Mouse (Mus musculus) lung, postnatal 0 days (tissue): ENCODE data around the gene Zranb1. TPM values are rescaled to one million over a fixed set of nuclear protein-coding genes. Genes with fewer than 3 reads are reported as not detected.
A peak's percentile ranks its signal among the peaks of the same experiment; 100 is the strongest.

Source experiments
- ATAC-seq: fragments of 200-750 bp; cut with Nextera tagmentation; 2 replicates; pipeline ENCODE4 v1.8.0; 2017; ENCODE audit warnings: moderate library complexity
- DNase-seq: peaks from one replicate; pipeline ENCODE4 v3.0.0-alpha.2; 2016; ENCODE audit warnings: low spot score
- H3K27ac ChIP-seq: fragments of 300-500 bp; sonication (generic); 2 replicates; pipeline ENCODE4 v1.5.1; 2014; ENCODE audit warnings: antibody characterized with exemption, mild to moderate bottlenecking, low read length, mixed read lengths
- H3K27me3 ChIP-seq: fragments of 300-500 bp; sonication (generic); replicated peaks from 2 replicates; pipeline ENCODE4 v1.6.1; 2014; ENCODE audit warnings: low read length, mixed read lengths; ENCODE audit not compliant: insufficient read depth
- H3K36me3 ChIP-seq: fragments of 300-500 bp; sonication (generic); 2 replicates; pipeline ENCODE4 v1.6.1; 2014; ENCODE audit warnings: low read length, mixed read lengths; ENCODE audit not compliant: insufficient read depth
- H3K4me1 ChIP-seq: fragments of 300-500 bp; sonication (generic); 2 replicates; pipeline ENCODE4 v1.6.1; 2014; ENCODE audit warnings: antibody characterized with exemption, low read depth, low read length, mixed read lengths; ENCODE audit not compliant: insufficient read depth
- H3K4me2 ChIP-seq: fragments of 300-500 bp; sonication (generic); replicated peaks from 2 replicates; pipeline ENCODE4 v1.6.1; 2014; ENCODE audit warnings: low read depth, mild to moderate bottlenecking, low read length, moderate library complexity, mixed read lengths
- H3K4me3 ChIP-seq: fragments of 300-500 bp; sonication (generic); 2 replicates; pipeline ENCODE4 v1.5.1; 2014; ENCODE audit warnings: low read depth, low read length
- H3K9ac ChIP-seq: fragments of 300-500 bp; sonication (generic); replicated peaks from 2 replicates; pipeline ENCODE4 v1.6.1; 2014; ENCODE audit warnings: low read depth, mild to moderate bottlenecking
- H3K9me3 ChIP-seq: fragments of 300-500 bp; sonication (generic); 2 replicates; pipeline ENCODE4 v1.6.1; 2016; ENCODE audit warnings: low read length, mixed read lengths
- CTCF ChIP-seq: IDR thresholded peaks from 2 replicates; pipeline ENCODE4 v1.5.1; 2016; ENCODE audit warnings: antibody characterized with exemption, mild to moderate bottlenecking
- EP300 ChIP-seq: IDR thresholded peaks from 2 replicates; pipeline ENCODE4 v1.6.1; 2016; ENCODE audit warnings: antibody characterized with exemption, mild to moderate bottlenecking, control low read depth
- WGBS: fragments of 180-500 bp; shearing (Covaris S2); extraction: QIAGEN DNeasy Blood & Tissue Kit; methylation state at CpG from one replicate; pipeline ENCODE4 v1.1.7; 2014; 5-methylcytosine and 5-hydroxymethylcytosine counted together
- polyA plus RNA-seq: library from polyadenylated mRNA; unstranded; fragments of >200 nt; fragmentation: Nextera tagmentation; extraction: Ambion mirVana; gene quantifications from 2 replicates; pipeline ENCODE4 v1.2.1, GENCODE M21; 2015

The Zranb1 gene
- polyA plus RNA-seq, 1 experiment from 2014 or later: 13.5 TPM

DNA sequence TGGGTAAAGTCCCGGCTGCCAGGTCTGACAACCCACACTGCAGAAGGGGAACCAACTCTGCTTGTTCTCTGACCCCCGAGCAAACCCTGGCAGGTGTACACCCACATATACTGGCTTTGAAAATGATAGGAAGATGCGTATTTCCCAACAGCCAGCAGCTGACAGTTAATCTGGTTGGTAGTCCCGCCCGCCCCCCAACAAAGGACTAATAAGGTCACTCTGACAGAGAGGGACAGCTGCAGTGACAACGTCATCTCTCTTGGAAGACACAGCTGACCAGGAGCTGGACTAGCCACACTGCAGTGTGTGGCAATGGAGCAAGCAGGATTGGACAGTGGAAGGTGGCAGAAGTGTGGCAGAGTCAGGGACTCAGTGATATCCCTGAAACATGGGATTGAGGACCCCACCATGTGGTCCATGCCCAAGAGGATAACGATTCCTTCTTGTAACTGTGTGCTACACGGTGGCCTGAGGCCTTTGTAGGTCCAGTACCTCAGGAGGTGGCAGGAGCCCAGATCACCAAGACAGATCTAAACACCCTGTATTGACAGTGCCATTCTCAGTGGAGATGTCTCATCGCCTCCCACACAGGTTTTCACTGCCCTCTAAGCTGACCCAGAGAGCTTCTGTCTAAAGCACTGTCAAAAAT, 62.1 kb downstream of the Zranb1 start:
- Histone ChIP-seq H3K4me1 (no peaks in the 10 kb centered on the region), H3K27me3 (no peaks in the 10 kb centered on the region), H3K9me3 (no peaks in the 10 kb centered on the region), H3K4me2 (no peak overlapping the region), H3K4me3 (no peak overlapping the region), H3K36me3 (peaks cover 36% of the 10 kb centered on the region), H3K27ac (no peak overlapping the region), H3K9ac (no peak overlapping the region)
- DNase-seq: no peak
- no peak for TF ChIP-seq CTCF
- no peak for TF ChIP-seq EP300
- 90% methylated on average over 9 of the region's 9 CpGs for WGBS
- ATAC-seq: no peak

DNA sequence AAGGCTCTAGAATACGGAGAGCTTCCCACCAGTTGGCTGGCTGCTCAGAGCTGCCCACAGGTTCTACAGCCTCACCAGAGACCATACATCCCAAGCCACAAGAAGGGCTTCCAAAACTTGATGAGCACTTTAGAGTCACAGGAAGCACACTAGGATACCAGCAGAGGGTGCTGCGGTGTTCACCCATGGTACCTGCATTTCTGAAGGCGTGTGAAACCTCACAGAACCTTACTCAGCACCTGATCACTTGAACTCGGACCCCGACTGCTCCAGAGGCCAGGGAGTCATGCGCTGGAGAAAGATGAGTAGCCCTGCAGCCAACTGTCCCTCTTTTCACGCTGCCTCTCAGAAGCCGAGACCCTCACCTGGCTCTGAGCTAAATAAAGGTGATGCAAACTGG, 63.2 kb downstream of the Zranb1 start:
- WGBS: 85% methylated on average over 8 of the region's 8 CpGs
- TF ChIP-seq CTCF (peak; percentile 39; the same call in 1 of the 2 replicates), EP300 (no peak)
- no peaks in the 10 kb centered on the region for H3K4me1 ChIP-seq
- no peaks in the 10 kb centered on the region for H3K27me3 ChIP-seq
- H3K27ac ChIP-seq: no peak overlapping the region
- DNase-seq (no peak), ATAC-seq (no peak)
- no peak overlapping the region for H3K9ac ChIP-seq
- peaks cover 44% of the 10 kb centered on the region for H3K36me3 ChIP-seq
- no peaks in the 10 kb centered on the region for H3K9me3 ChIP-seq
- H3K4me3 ChIP-seq: no peak overlapping the region
- no peak overlapping the region for H3K4me2 ChIP-seq

GRCm38 (mm10) chr7:132994628-132995191, 63.8 kb downstream of the Zranb1 start:
- no peaks in the 10 kb centered on the region for H3K27me3 ChIP-seq
- H3K4me1 ChIP-seq: no peaks in the 10 kb centered on the region
- DNase-seq (no peak), ATAC-seq (no peak)
- H3K4me3 ChIP-seq: no peak overlapping the region
- TF ChIP-seq CTCF: no peak
- TF ChIP-seq EP300: no peak
- H3K9me3 ChIP-seq: no peaks in the 10 kb centered on the region
- H3K4me2 ChIP-seq: no peak overlapping the region
- H3K9ac ChIP-seq: no peak overlapping the region
- H3K27ac ChIP-seq: no peak overlapping the region
- 67% methylated on average over 6 of the region's 6 CpGs for WGBS
- peaks cover 38% of the 10 kb centered on the region for H3K36me3 ChIP-seq

DNA sequence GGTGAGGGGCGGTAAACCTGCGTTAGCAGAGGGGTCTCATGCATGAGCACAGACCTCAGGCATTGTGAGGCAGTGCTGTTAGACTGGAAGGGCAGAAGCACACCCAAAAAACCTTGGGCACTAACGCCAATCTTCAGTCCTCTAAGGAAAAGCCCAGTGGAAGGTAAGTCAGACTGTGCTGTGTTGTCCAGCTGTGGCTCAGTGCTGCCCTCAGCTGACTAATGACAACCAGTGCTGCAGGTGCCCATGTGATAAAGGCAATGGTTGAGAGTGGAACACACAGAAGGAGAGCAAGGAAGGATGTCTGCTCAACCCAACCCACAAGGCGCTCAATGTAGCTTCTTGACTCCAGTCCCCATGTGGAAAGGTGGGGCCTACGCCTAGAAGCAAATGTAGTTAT, 65.4 kb downstream of the Zranb1 start:
- ATAC-seq (peak; percentile 52; the same call in 1 of the 2 replicates), DNase-seq (peak; percentile 41)
- Histone ChIP-seq H3K4me1 (no peaks in the 10 kb centered on the region), H3K27ac (no peak overlapping the region), H3K4me2 (no peak overlapping the region), H3K36me3 (peaks cover 25% of the 10 kb centered on the region), H3K9me3 (no peaks in the 10 kb centered on the region), H3K4me3 (no peak overlapping the region), H3K27me3 (no peaks in the 10 kb centered on the region), H3K9ac (no peak overlapping the region)
- TF ChIP-seq EP300 (no peak), CTCF (peak; percentile 75)
- 91% methylated on average over 5 of the region's 5 CpGs for WGBS

GRCm38 (mm10) chr7:132998639-132999038, 67.7 kb downstream of the Zranb1 start:
- DNase-seq (no peak), ATAC-seq (no peak)
- Histone ChIP-seq H3K4me3 (no peak overlapping the region), H3K4me1 (no peaks in the 10 kb centered on the region), H3K36me3 (peaks cover 25% of the 10 kb centered on the region), H3K27me3 (no peaks in the 10 kb centered on the region), H3K27ac (no peak overlapping the region), H3K4me2 (no peak overlapping the region), H3K9ac (no peak overlapping the region), H3K9me3 (no peaks in the 10 kb centered on the region)
- WGBS: 94% methylated on average over 12 of the region's 12 CpGs
- TF ChIP-seq EP300 (no peak), CTCF (no peak)

DNA sequence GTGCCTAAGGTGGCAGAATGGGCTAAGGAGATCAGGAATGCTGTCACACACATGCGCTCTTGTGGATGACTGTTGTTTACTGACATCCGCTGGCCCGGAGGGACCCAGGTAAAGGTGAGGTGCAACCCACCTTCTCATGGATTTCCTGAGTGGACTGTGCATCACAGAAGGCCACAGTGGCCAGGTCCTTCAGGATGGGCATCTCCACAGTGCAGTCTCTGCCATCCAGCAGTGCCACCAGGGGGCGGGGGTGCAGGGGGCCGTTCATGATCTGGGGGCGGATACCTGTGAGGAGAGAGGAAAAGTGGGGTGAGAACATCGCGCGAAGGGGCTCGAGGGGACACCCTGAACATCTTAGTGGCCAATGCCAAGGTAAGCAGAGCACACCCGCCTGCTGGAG, 68.1 kb downstream of the Zranb1 start:
- no peaks in the 10 kb centered on the region for H3K4me1 ChIP-seq
- no peak for ATAC-seq
- H3K27ac ChIP-seq: no peak overlapping the region
- TF ChIP-seq CTCF (no peak), EP300 (no peak)
- H3K9me3 ChIP-seq: no peaks in the 10 kb centered on the region
- DNase-seq: no peak
- WGBS: 93% methylated on average over 11 of the region's 11 CpGs
- H3K9ac ChIP-seq: no peak overlapping the region
- H3K27me3 ChIP-seq: no peaks in the 10 kb centered on the region
- no peak overlapping the region for H3K4me2 ChIP-seq
- no peak overlapping the region for H3K4me3 ChIP-seq
- H3K36me3 ChIP-seq: peaks cover 25% of the 10 kb centered on the region
